Mouse (Mus musculus): Measurements from ENCODE around the gene Rrp15. TPM values are rescaled to one million over a fixed set of nuclear protein-coding genes. Genes with fewer than 3 reads are reported as not detected.

Rrp15 gene
- polyA plus RNA-seq, 1 experiment from 2014 or later, result 62.9 TPM

DNA sequence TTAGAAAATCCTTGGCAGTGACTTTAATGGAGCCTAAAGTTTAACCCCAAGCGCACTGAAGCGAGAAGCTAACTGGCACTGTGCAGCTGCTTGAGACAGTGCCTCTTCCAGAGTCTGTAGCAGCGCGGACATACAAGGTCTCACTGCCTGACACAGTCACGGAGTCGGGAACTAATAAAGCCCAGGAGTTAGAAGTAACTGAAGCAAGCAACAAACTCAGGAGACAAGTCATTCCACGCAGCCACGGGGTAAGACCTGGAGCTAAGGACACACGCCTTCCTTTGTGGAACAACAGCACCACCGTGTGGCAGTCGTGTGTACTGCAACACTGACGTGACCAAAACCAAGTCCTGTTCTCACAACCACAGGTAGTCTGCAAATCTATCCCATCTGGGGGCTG is 27.3 kb downstream of the Rrp15 start:
- Histone ChIP-seq H3K36me3 (ENCODE audit: control insufficient read depth, insufficient read depth, low read length) (peaks cover 17% of the 10 kb centered on the region), H3K9ac (replicated peaks; ENCODE audit: low read depth, low read length) (no peak overlapping the region), H3K4me2 (replicated peaks; ENCODE audit: low read depth, low read length) (no peak overlapping the region), H3K27ac (ENCODE audit: low read length) (no peak overlapping the region), H3K4me1 (ENCODE audit: control insufficient read depth, insufficient read depth, low read length) (no peaks in the 10 kb centered on the region), H3K9me3 (ENCODE audit: control insufficient read depth, low read depth, low read length) (no peaks in the 10 kb centered on the region), H3K27me3 (ENCODE audit: control insufficient read depth, insufficient read depth, low read length) (no peaks in the 10 kb centered on the region), H3K4me3 (ENCODE audit: low read depth, low read length) (no peak overlapping the region)
- ATAC-seq (ENCODE audit: insufficient number of reproducible peaks, insufficient read depth, low FRiP score, low read depth), result 0 out of 2 replicates have a peak, but pooled peaks have one; percentile 18
- WGBS, result 33% methylated on average over 12 of the region's 12 CpGs

DNA sequence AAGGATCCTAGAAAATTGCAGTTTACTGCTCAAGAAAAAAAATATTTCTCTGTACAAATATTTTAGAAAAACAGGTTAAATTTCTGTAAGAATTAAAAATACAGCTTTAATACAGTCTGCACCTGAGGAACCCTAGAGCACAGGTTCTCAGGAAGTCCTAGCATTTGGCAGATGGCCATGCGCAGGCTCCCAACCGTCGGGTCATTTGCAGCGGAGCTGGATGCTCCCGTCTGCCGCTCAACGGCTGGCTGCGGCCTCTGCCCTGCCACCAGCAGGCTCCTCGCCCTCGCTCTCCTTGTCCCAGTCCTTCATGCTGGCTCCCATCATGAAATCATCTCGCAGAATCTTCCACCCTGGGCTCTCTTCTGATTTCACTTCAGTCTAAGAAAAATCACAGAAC is 28.0 kb downstream of the Rrp15 start:
- Histone ChIP-seq H3K4me1 (ENCODE audit: control insufficient read depth, insufficient read depth, low read length) (no peaks in the 10 kb centered on the region), H3K27ac (ENCODE audit: low read length) (no peak overlapping the region), H3K4me2 (replicated peaks; ENCODE audit: low read depth, low read length) (no peak overlapping the region), H3K9ac (replicated peaks; ENCODE audit: low read depth, low read length) (no peak overlapping the region), H3K4me3 (ENCODE audit: low read depth, low read length) (no peak overlapping the region), H3K9me3 (ENCODE audit: control insufficient read depth, low read depth, low read length) (no peaks in the 10 kb centered on the region), H3K36me3 (ENCODE audit: control insufficient read depth, insufficient read depth, low read length) (peaks cover 17% of the 10 kb centered on the region), H3K27me3 (ENCODE audit: control insufficient read depth, insufficient read depth, low read length) (no peaks in the 10 kb centered on the region)
- 96% methylated on average over 11 of the region's 11 CpGs for WGBS
- ATAC-seq (ENCODE audit: insufficient number of reproducible peaks, insufficient read depth, low FRiP score, low read depth), result no peak

DNA sequence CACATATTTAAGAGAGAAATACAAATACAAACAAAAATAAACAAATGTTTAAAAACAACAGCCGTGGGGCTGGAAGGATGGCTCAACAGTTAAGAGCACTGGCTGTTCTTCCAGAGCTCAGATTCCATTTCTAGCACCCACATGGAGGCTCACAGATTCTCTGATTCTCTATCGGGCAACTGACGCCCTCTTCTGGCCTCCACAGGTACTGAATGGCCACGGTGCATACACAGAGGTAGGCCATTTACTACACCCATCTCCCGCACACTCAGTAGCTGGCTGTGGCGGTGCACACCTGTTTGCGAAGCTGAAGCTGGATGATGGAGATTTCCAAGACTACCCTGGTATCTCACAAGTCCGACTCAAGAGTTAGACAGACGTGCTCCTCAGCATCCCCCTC is 29.4 kb downstream of the Rrp15 start:
- no peak for ATAC-seq (ENCODE audit: insufficient number of reproducible peaks, insufficient read depth, low FRiP score, low read depth)
- no peak overlapping the region for H3K4me2 ChIP-seq (replicated peaks; ENCODE audit: low read depth, low read length)
- H3K36me3 ChIP-seq (ENCODE audit: control insufficient read depth, insufficient read depth, low read length), result peaks cover 17% of the 10 kb centered on the region
- H3K9me3 ChIP-seq (ENCODE audit: control insufficient read depth, low read depth, low read length), result no peaks in the 10 kb centered on the region
- no peaks in the 10 kb centered on the region for H3K27me3 ChIP-seq (ENCODE audit: control insufficient read depth, insufficient read depth, low read length)
- 91% methylated on average over 9 of the region's 9 CpGs for WGBS
- H3K9ac ChIP-seq (replicated peaks; ENCODE audit: low read depth, low read length), result no peak overlapping the region
- H3K4me1 ChIP-seq (ENCODE audit: control insufficient read depth, insufficient read depth, low read length), result no peaks in the 10 kb centered on the region
- no peak overlapping the region for H3K4me3 ChIP-seq (ENCODE audit: low read depth, low read length)
- no peak overlapping the region for H3K27ac ChIP-seq (ENCODE audit: low read length)

DNA sequence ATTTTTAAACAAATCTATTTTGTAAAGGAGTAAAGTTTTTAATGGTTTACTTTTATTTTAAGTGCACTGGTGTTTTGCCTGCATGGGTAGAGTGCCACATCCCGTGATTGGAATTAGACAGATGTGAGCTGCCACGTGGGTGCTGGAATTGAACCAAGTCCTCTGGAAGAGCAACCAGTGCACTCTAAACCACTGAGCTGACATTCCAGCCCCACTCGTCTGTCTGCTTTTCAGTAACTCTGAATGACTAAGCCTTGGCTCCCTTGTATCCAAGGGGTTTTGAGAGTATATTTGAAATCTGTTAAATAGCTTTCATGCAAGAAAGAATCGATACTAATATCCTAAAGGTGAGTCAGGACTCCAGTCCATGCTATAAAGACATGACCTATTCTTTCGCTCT is 30.3 kb downstream of the Rrp15 start:
- H3K4me1 ChIP-seq (ENCODE audit: control insufficient read depth, insufficient read depth, low read length), result no peaks in the 10 kb centered on the region
- no peaks in the 10 kb centered on the region for H3K9me3 ChIP-seq (ENCODE audit: control insufficient read depth, low read depth, low read length)
- H3K9ac ChIP-seq (replicated peaks; ENCODE audit: low read depth, low read length), result no peak overlapping the region
- no peaks in the 10 kb centered on the region for H3K27me3 ChIP-seq (ENCODE audit: control insufficient read depth, insufficient read depth, low read length)
- no peak for ATAC-seq (ENCODE audit: insufficient number of reproducible peaks, insufficient read depth, low FRiP score, low read depth)
- 79% methylated on average over 5 of the region's 5 CpGs for WGBS
- H3K4me2 ChIP-seq (replicated peaks; ENCODE audit: low read depth, low read length), result no peak overlapping the region
- peaks cover 17% of the 10 kb centered on the region for H3K36me3 ChIP-seq (ENCODE audit: control insufficient read depth, insufficient read depth, low read length)
- no peak overlapping the region for H3K4me3 ChIP-seq (ENCODE audit: low read depth, low read length)
- no peak overlapping the region for H3K27ac ChIP-seq (ENCODE audit: low read length)

DNA sequence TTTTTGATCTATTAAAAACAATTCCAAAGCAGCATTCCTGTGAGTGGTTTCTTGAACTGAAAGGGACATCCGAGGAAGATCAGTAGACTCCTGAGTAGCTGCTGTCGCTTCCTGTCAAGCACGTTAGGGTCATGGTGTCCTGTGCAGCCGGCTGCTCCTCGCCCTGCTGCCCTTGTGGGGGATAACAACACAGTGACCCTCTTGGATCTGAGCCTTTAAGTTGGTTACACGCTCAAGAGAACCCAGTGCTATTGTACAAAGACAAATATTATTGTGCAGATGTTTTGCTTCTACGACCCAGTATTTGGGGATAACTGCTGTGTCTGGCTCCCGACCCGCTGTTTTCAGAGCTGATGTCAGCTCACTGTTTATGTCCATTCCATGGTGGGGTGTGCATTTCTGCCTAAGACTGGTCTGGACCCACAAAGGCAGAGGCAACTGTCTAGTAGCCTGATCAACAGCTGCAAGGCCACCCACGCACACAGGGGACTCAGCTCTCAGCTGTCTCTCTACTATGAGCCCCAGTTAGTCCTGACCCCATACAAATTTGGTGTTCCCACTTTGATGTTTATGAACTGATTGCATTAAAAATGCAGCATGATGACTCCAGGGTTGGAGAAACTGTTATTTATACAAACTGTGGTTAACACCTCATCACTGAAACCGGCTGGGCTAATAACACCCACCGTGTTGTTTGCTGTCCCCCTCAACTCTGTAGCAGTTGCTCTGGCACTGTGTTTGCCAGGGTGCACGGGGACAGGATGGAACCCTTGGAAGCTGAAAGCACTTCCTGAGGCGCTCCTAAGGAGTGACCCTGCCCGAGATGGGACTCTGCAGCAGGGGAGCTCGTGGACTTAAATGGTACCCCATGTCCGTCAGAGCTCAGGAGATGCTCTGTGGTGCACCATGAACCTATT is 33.9 kb downstream of the Rrp15 start:
- H3K9me3 ChIP-seq (ENCODE audit: control insufficient read depth, low read depth, low read length), result no peaks in the 10 kb centered on the region
- H3K4me1 ChIP-seq (ENCODE audit: control insufficient read depth, insufficient read depth, low read length), result no peaks in the 10 kb centered on the region
- no peak overlapping the region for H3K4me3 ChIP-seq (ENCODE audit: low read depth, low read length)
- 74% methylated on average over 17 of the region's 17 CpGs for WGBS
- H3K27ac ChIP-seq (ENCODE audit: low read length), result no peak overlapping the region
- H3K9ac ChIP-seq (replicated peaks; ENCODE audit: low read depth, low read length), result no peak overlapping the region
- no peaks in the 10 kb centered on the region for H3K27me3 ChIP-seq (ENCODE audit: control insufficient read depth, insufficient read depth, low read length)
- peaks cover 7% of the 10 kb centered on the region; the same call in 1 of the 2 replicates for H3K36me3 ChIP-seq (ENCODE audit: control insufficient read depth, insufficient read depth, low read length)
- no peak overlapping the region for H3K4me2 ChIP-seq (replicated peaks; ENCODE audit: low read depth, low read length)
- ATAC-seq (ENCODE audit: insufficient number of reproducible peaks, insufficient read depth, low FRiP score, low read depth), result peak; percentile 64; the same call in 1 of the 2 replicates

DNA sequence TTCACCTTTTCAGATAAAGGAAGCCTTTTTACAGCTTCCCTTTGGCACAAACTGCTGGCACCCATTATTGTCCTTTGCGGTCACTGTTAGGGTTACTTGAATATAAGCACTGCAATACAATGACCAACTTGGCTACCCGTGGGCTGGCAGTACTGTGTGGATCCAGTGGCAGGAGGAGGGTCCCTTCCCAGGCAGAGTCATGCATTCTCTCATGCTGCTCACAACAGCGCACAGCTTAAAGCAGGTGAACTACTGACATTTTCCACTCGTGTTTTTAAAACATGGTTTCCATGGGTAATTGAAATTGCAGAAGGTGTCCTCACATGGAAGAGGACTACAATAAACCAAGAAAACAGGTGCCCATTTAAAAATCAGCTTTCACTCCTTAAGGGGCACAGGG is 34.9 kb downstream of the Rrp15 start:
- no peak for ATAC-seq (ENCODE audit: insufficient number of reproducible peaks, insufficient read depth, low FRiP score, low read depth)
- H3K9me3 ChIP-seq (ENCODE audit: control insufficient read depth, low read depth, low read length), result no peaks in the 10 kb centered on the region
- no peak overlapping the region for H3K9ac ChIP-seq (replicated peaks; ENCODE audit: low read depth, low read length)
- H3K4me3 ChIP-seq (ENCODE audit: low read depth, low read length), result no peak overlapping the region
- no peak overlapping the region for H3K4me2 ChIP-seq (replicated peaks; ENCODE audit: low read depth, low read length)
- no peak overlapping the region for H3K27ac ChIP-seq (ENCODE audit: low read length)
- H3K27me3 ChIP-seq (ENCODE audit: control insufficient read depth, insufficient read depth, low read length), result no peaks in the 10 kb centered on the region
- H3K36me3 ChIP-seq (ENCODE audit: control insufficient read depth, insufficient read depth, low read length), result peaks cover 5% of the 10 kb centered on the region; the same call in 1 of the 2 replicates
- no peaks in the 10 kb centered on the region for H3K4me1 ChIP-seq (ENCODE audit: control insufficient read depth, insufficient read depth, low read length)
- WGBS, result 87% methylated on average over 4 of the region's 4 CpGs

DNA sequence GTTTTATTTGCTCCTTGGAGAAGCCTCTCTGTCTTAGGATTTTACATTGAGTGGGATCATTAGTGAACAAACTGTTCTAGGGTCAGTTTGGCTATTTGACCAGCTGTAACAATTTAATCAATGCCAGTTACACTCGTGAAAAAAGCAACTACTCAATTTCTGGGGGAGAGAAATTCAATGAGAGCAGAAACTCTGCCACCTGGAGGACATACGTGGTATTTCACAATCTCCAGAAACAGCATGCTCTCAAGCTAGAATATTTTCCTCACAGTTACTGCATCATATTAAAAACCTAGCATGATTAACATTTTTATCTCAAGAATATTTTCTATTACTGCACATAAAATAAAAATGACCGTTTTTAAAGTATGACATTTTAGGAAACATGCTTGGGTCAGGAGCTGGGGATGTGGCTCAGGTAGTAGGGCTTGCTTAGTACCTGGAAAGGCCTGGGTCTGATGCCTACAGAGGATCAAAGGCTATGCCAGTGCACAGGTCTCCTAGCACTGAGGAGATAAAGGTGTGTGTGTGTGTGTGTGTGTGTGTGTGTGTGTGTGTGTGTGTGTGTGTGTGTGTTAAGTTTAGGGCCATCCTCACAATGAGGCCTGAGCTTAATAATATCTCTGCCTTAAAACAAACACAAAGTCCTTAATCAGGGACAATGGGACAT is 36.2 kb downstream of the Rrp15 start:
- ATAC-seq (ENCODE audit: insufficient number of reproducible peaks, insufficient read depth, low FRiP score, low read depth), result no peak
- Histone ChIP-seq H3K9me3 (ENCODE audit: control insufficient read depth, low read depth, low read length) (no peaks in the 10 kb centered on the region), H3K4me2 (replicated peaks; ENCODE audit: low read depth, low read length) (no peak overlapping the region), H3K36me3 (ENCODE audit: control insufficient read depth, insufficient read depth, low read length) (peaks cover 1% of the 10 kb centered on the region; the same call in 1 of the 2 replicates), H3K27ac (ENCODE audit: low read length) (no peak overlapping the region), H3K27me3 (ENCODE audit: control insufficient read depth, insufficient read depth, low read length) (no peaks in the 10 kb centered on the region), H3K4me3 (ENCODE audit: low read depth, low read length) (no peak overlapping the region), H3K4me1 (ENCODE audit: control insufficient read depth, insufficient read depth, low read length) (no peaks in the 10 kb centered on the region), H3K9ac (replicated peaks; ENCODE audit: low read depth, low read length) (no peak overlapping the region)
- WGBS, result 3% methylated on average over 3 of the region's 3 CpGs

DNA sequence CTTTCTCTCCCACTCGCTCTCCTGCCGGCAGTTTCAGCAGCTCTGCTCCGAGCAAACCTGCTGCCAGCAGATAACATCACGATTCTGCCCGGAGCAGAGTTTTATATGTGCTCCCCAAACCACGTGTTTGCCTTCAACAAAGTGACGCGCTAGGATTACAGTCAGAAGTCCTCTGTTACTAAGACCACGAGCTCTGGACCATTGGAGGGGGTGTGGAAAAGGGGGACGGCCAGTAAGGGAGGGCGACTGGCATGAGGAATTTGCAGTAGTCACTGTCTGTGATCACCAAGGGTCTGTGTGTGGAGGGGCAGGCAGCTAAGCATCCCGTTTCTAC is 43.3 kb downstream of the Rrp15 start, which contains the start of gene Tgfb2:
Gene Tgfb2, minus strand, starts transcription at position 75 of the 334 bp plus-strand sequence.
- Histone ChIP-seq H3K4me3 (ENCODE audit: low read depth, low read length) (peak within 1 kb of the TSS; percentile 59), H3K36me3 (ENCODE audit: control insufficient read depth, insufficient read depth, low read length) (no peaks in the 10 kb centered on the region), H3K9me3 (ENCODE audit: control insufficient read depth, low read depth, low read length) (no peaks in the 10 kb centered on the region), H3K27ac (ENCODE audit: low read length) (peak within 1 kb of the TSS; percentile 61; the same call in 1 of the 2 replicates), H3K9ac (replicated peaks; ENCODE audit: low read depth, low read length) (peak within 1 kb of the TSS; percentile 60), H3K27me3 (ENCODE audit: control insufficient read depth, insufficient read depth, low read length) (no peaks in the 10 kb centered on the region), H3K4me2 (replicated peaks; ENCODE audit: low read depth, low read length) (peak within 1 kb of the TSS; percentile 82), H3K4me1 (ENCODE audit: control insufficient read depth, insufficient read depth, low read length) (peaks cover 8% of the 10 kb centered on the region; the same call in 1 of the 2 replicates)
- WGBS, result 0% methylated on average over 12 of the region's 12 CpGs
- ATAC-seq (ENCODE audit: insufficient number of reproducible peaks, insufficient read depth, low FRiP score, low read depth), result peak; percentile 3; the same call in 1 of the 2 replicates

Measured in stomach, embryonic 14.5 days (tissue).